ENCODE assay signal across 10 mouse cellular contexts in the genomic region with DNA sequence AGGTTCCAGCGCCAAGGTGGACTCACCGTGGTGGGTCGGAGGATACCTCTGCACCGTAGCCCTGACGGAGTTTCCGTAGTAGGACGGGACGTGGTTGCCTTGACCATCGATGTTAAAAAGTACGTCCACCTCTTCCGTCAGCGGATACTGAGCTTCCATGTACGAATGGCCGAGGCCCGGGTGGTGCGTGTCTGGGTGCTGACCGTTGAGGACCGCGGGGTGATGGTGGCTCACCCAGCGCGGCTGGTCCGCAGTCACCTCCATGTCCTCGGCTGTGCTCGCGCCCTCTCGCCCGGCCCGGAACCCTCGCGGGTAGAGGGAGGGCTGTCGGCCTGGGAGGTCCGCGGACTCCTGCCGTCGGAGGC. TPM values are rescaled to one million over a fixed set of nuclear protein-coding genes. Genes with fewer than 3 reads are reported as not detected.
DNase-seq lines count a peak whose midpoint lies in the region; ATAC-seq and TF ChIP-seq lines count a peak whose summit lies in the region.
"Had no signal": no experiment of that assay in that cellular context is flagged by ENCODE, and none has a peak within 500 bp of the region (broad histone marks: within the 10 kb centered on the region; RNA-seq: fewer than 3 reads in every experiment).

No protein-coding gene starts in this region.

- H3K27ac ChIP-seq in heart, adult 2 months: no peak overlapping the region
- H3K27ac ChIP-seq in liver, embryonic 15.5 days (replicated peaks): no peak overlapping the region
- peak overlapping the region; percentile 53; the same call in 1 of the 2 replicates for H3K27ac ChIP-seq in stomach, postnatal 0 days (replicated peaks)

- H3K36me3 ChIP-seq in heart, adult 2 months (ENCODE audit: control insufficient read depth, insufficient read depth, low read length): no peaks in the 10 kb centered on the region
- no peaks in the 10 kb centered on the region for H3K36me3 ChIP-seq in liver, embryonic 15.5 days (replicated peaks)
- no peaks in the 10 kb centered on the region for H3K36me3 ChIP-seq in stomach, postnatal 0 days (ENCODE audit: control insufficient read depth, insufficient read depth, low read length)

- no peaks in the 10 kb centered on the region for H3K79me2 ChIP-seq in heart, adult 2 months (replicated peaks; ENCODE audit: control insufficient read depth, insufficient read depth, low read length)

- TF ChIP-seq POLR2A in heart, adult 2 months (IDR thresholded peaks at IDR 0.05; ENCODE audit: insufficient read depth, low read depth, low read length): no peak
- no peak for TF ChIP-seq POLR2A in brain, embryonic 14.5 days (IDR thresholded peaks at IDR 0.05; ENCODE audit: borderline replicate concordance, extremely low read depth, insufficient read depth, insufficient read length, poor library complexity, severe bottlenecking)

- peak overlapping the region; percentile 2; the same call in 1 of the 2 replicates for H3K9ac ChIP-seq in heart, adult 2 months (ENCODE audit: low read depth, low read length)
- H3K9ac ChIP-seq in liver, embryonic 15.5 days: no peak overlapping the region
- H3K9ac ChIP-seq in stomach, postnatal 0 days (ENCODE audit: low read length): peak overlapping the region; percentile 51

- no peak for TF ChIP-seq CTCF in heart, adult 2 months (IDR thresholded peaks at IDR 0.05)
- TF ChIP-seq CTCF in brain, embryonic 14.5 days (IDR thresholded peaks at IDR 0.05; ENCODE audit: borderline replicate concordance, extremely low read depth, insufficient read depth, insufficient read length): no peak
- TF ChIP-seq CTCF in stomach, postnatal 0 days (IDR thresholded peaks at IDR 0.05; ENCODE audit: low read depth): no peak

- peak overlapping the region; percentile 38 for H3K4me3 ChIP-seq in heart, adult 2 months
- H3K4me3 ChIP-seq in liver, embryonic 15.5 days (replicated peaks): peak overlapping the region; percentile 54
- H3K4me3 ChIP-seq in stomach, postnatal 0 days (ENCODE audit: low read depth, low read length): peak overlapping the region; percentile 51

- H3K27me3 ChIP-seq in heart, adult 2 months (ENCODE audit: control insufficient read depth, insufficient read depth, low read length): peaks cover 16% of the 10 kb centered on the region
- peaks cover 100% of the 10 kb centered on the region for H3K27me3 ChIP-seq in liver, embryonic 15.5 days
- H3K27me3 ChIP-seq in stomach, postnatal 0 days (ENCODE audit: control insufficient read depth, insufficient read depth, low read length): peaks cover 5% of the 10 kb centered on the region; the same call in 1 of the 2 replicates
- H3K27me3 ChIP-seq: Patski had no signal

- H3K4me1 ChIP-seq in heart, adult 2 months (ENCODE audit: control insufficient read depth, insufficient read depth, low read length): no peaks in the 10 kb centered on the region
- peaks cover 24% of the 10 kb centered on the region for H3K4me1 ChIP-seq in liver, embryonic 15.5 days (replicated peaks)
- H3K4me1 ChIP-seq in stomach, postnatal 0 days (replicated peaks; ENCODE audit: control insufficient read depth, insufficient read depth): peaks cover 4% of the 10 kb centered on the region; the same call in 1 of the 2 replicates

- peak; percentile 39 to 56 for DNase-seq in heart, adult 2 months
- DNase-seq in heart, adult 9 months (ENCODE audit: low spot score in 2 of 2): no peak
- DNase-seq in brain, embryonic 14.5 days (ENCODE audit: low read depth): peak; percentile 33
- peak; percentile 21 to 28 for DNase-seq in heart, postnatal 14 days
- DNase-seq in stomach, postnatal 0 days (ENCODE audit: low spot score): peak; percentile 34
- no peak for DNase-seq in T-cell, adult 2 months (ENCODE audit: low spot score)
- no peak for DNase-seq in ovary, postnatal 10 days (ENCODE audit: low spot score)

- 2% methylated on average over 35 of the region's 35 CpGs for WGBS in heart, adult 2 months
- under 1% methylated on average over 35 of the region's 35 CpGs for WGBS in liver, embryonic 15.5 days (ENCODE audit: insufficient replicate concordance)
- WGBS in stomach, postnatal 0 days: 2% methylated on average over 35 of the region's 35 CpGs

- no peaks in the 10 kb centered on the region for H3K9me3 ChIP-seq in liver, embryonic 15.5 days (replicated peaks)
- H3K9me3 ChIP-seq in stomach, postnatal 0 days (ENCODE audit: control insufficient read depth, low read length): no peaks in the 10 kb centered on the region

- no peak for TF ChIP-seq EP300 in heart, adult 2 months (IDR thresholded peaks at IDR 0.05; ENCODE audit: insufficient read depth, low read depth, low read length)
- TF ChIP-seq EP300 in stomach, postnatal 0 days (optimal IDR thresholded peaks at IDR 0.05): no peak

- intact Hi-C loops in heart, adult 2 months (cut with DNase I): loop anchor here (5.0 kb wide), 2 partner anchors 250 to 330 kb away; no protein-coding TSS in a partner anchor
- intact Hi-C loops in heart, postnatal 14 days (cut with DNase I): loop anchor here (5.0 kb wide), 1 partner anchor 240 kb away; no protein-coding TSS in a partner anchor

- ATAC-seq in liver, embryonic 15.5 days (ENCODE audit: insufficient read depth): no peak
- no peak for ATAC-seq in stomach, postnatal 0 days (ENCODE audit: low FRiP score, low TSS enrichment)
- ATAC-seq: Patski had no signal

- peak overlapping the region; percentile 76 for H3K4me2 ChIP-seq in liver, embryonic 15.5 days
- H3K4me2 ChIP-seq in stomach, postnatal 0 days (replicated peaks; ENCODE audit: low read depth): peak overlapping the region; percentile 91

RNA-seq across cellular contexts. Expression of a gene that starts 3.7 kb away (rescaled TPM):
- not detected for total RNA-seq in heart, adult 2 months (2021)
- not detected in 2 replicates for polyA plus RNA-seq in heart, adult 2 months (2012; rRNA removed)
- polyA plus RNA-seq in brain, embryonic 14.5 days (2012; rRNA removed): 1.6 and 2.6 TPM in 2 replicates
- not detected for total RNA-seq in heart, postnatal 14 days (2021)
- 0.14 TPM in 1 of 2 replicates, not detected in the other for polyA plus RNA-seq in liver, embryonic 15.5 days (2015; fragmentation: Nextera tagmentation; extraction: Ambion mirVana)
- polyA plus RNA-seq in stomach, postnatal 0 days (2015; fragmentation: Nextera tagmentation; extraction: Ambion mirVana): not detected in 2 replicates
- polyA plus RNA-seq: large intestine, adult 2 months; Patski had no signal

RNA-seq across cellular contexts. Expression of a gene that starts 12.0 kb away (rescaled TPM):
- total RNA-seq in heart, adult 2 months (2021): not detected
- polyA plus RNA-seq in heart, adult 2 months (2012; rRNA removed): not detected in 2 replicates
- 1.0 and 1.3 TPM in 2 replicates for polyA plus RNA-seq in brain, embryonic 14.5 days (2012; rRNA removed)
- not detected for total RNA-seq in heart, postnatal 14 days (2021)
- polyA plus RNA-seq in liver, embryonic 15.5 days (2015; fragmentation: Nextera tagmentation; extraction: Ambion mirVana): not detected in 2 replicates
- polyA plus RNA-seq in stomach, postnatal 0 days (2015; fragmentation: Nextera tagmentation; extraction: Ambion mirVana): not detected in 2 replicates
- polyA plus RNA-seq: large intestine, adult 2 months; Patski had no signal

RNA-seq across cellular contexts. Expression of a gene that starts 12.5 kb away (rescaled TPM):
- total RNA-seq in heart, adult 2 months (2021): under 1 TPM; 0.59 to 0.91 TPM
- polyA plus RNA-seq in heart, adult 2 months (2012; rRNA removed): 0.32 and 0.57 TPM in 2 replicates
- 12.4 and 29.4 TPM in 2 replicates for polyA plus RNA-seq in brain, embryonic 14.5 days (2012; rRNA removed)
- 1 to 10 TPM in 1 of 2 experiments, under 1 TPM in 1; 0.84 to 3.1 TPM for total RNA-seq in heart, postnatal 14 days (2021)
- 1.1 TPM in 2 replicates for polyA plus RNA-seq in liver, embryonic 15.5 days (2015; fragmentation: Nextera tagmentation; extraction: Ambion mirVana)
- 7.5 and 8.9 TPM in 2 replicates for polyA plus RNA-seq in stomach, postnatal 0 days (2015; fragmentation: Nextera tagmentation; extraction: Ambion mirVana)

Comparison
In these comparisons a context has a peak if more than half of its experiments do, and no peak if none do; other contexts are left out.
1. DNase-seq: peak in heart, adult 2 months (2 of 2), brain, embryonic 14.5 days (single experiment), heart, postnatal 14 days (2 of 2) and stomach, postnatal 0 days (single experiment); none in heart, adult 9 months (0 of 2), T-cell, adult 2 months (single experiment) and ovary, postnatal 10 days (single experiment).
2. Peak in every context shown above with its lines, with median percentiles within 50 percentile points of each other: H3K4me3 ChIP-seq.